Mouse (Mus musculus): ENCODE results near the gene Car2.

Gene Car2

DNA sequence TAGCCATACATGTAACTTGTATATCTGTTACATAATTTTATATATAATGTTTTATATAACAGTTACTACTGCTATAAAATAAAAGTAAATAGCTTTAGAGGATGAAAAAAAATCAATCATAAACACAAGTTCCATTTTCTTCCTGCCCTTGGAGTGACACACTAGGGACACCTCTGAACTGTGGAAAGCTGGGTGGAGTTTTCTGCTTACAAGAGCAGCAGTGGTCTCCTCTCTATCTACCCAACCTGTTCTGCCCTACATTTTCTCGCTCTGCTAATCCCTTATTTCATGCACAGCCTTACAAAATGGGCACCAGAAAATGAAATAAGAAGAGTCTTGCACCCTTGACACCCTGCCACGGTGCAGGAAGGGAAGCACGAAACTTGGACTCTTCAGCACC, 6.8 kb upstream of the Car2 start:
- no peak for DNase-seq

DNA sequence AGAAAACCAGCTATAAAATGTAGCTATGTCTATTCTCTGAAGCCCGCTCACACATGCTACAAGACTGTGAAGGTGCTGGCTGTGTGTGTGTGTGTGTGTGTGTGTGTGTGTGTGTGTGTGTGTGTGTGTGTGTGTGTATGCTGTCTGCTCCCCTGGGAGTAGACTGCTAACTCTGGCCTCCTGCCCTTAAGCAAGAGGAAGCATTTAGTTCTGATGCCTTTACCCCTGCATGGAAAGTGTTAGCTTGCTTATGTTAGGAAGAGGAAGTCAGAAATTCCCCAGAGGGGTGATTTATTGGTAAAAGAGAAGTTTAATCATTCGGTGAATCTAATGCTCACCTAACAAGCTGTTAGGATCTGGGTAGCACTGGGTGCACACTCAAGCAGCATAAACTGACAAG, 5.8 kb upstream of the Car2 start:
- DNase-seq: no peak

DNA sequence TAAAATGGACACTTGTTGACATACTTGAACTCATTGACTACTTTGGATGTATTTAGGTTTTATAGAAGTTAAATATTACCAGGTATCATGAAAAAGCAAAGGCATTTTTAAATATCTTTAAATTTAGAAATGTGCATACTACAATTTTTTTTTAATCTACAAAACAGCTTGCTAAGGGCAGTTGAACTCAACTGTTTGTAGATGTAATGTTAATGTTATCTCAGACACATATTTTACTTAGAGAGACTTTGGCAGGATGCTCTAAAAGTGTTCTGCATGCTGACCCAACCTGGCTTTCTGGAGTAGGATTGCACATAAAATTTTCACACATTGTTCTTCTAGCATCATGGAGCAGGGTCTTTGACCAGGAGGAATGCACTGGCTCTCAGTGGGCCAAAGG, 4.1 kb upstream of the Car2 start:
- DNase-seq: no peak

DNA sequence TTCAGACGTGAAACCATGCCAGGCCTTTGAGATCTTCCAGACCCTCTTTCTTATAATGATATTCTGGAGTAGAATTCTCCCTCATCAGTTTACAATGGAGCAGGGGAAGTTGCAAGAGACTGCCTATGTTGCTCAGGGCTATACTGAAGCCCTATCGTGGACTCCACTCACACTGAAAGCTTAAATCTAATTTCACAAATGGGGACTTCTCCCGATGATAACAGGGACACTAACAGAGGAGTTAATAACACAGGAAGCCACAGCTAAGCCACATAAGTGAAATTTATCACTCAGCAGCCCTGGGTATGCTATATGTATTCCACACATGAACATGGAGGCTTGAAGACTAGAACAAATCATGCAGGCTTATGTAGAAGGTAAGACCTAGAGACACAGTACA, 3.3 kb upstream of the Car2 start:
- no peak for DNase-seq

DNA sequence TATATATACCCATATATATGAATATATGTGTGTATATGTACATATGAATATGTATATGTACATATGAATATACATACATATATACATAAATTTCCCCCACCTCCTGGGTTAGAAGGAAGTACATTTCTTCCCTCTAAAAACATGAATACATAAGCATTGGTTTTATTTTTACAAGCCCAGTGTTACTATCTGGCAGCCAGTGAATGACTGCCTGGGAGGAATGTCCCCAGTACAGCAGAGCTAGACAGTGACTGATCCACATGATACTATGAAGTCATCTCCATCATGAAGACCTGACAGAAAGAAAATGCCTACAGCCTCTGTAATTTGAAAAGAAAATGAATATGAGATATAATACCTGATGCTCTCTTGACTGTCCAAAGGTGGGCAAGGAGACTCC, 1.2 kb upstream of the Car2 start:
- DNase-seq: no peak

GRCm38 (mm10) chr3:14887134-14887666, 1.1 kb downstream of the Car2 start:
- DNase-seq: no peak

DNA sequence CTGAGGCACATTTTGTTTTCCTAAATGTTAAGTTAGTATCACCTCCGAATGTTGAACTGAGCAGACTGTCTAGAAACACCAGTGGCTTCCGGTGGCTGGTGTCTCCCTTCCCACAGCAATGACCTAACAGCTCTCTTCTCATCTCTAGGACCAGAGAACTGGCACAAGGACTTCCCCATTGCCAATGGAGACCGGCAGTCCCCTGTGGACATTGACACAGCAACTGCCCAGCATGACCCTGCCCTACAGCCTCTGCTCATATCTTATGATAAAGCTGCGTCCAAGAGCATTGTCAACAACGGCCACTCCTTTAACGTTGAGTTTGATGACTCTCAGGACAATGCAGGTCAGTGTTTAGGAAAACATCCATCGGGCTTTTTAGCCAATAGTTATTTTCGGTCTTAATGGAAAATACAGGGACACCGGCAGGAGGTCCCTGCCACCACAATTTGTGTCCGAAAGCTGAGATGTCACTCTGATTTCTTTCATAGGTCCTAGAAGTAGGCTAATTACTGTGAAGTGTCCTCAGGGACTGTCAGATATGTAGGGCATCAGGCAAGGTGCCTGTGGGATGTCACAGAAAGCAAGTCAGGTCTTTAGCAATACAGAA, 1.7 kb downstream of the Car2 start:
- peak; percentile 24 for DNase-seq

GRCm38 (mm10) chr3:14888549-14888948, 2.5 kb downstream of the Car2 start:
- no peak for DNase-seq

DNA sequence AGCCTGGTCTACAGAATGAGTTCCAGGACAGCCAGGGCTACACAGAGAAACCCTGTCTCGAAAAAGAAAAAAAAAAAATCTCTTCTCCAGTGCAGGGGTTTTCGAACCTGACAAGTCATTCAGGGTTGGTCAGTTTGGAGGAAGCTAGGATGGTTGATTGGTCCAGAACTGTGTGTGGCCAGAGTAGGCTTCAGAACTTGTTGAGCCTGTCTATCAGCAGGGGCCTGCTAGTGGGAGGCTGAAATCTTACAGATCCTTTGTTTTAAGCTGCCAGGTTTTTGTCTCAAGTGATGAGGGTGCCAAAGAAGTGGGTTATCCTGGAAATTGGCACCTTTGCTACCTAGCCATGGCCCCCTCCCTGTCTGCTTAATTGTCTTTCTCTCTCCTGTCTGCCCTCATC, 3.0 kb downstream of the Car2 start:
- DNase-seq: no peak

GRCm38 (mm10) chr3:14889716-14890409, 3.8 kb downstream of the Car2 start:
- no peak for DNase-seq

DNA sequence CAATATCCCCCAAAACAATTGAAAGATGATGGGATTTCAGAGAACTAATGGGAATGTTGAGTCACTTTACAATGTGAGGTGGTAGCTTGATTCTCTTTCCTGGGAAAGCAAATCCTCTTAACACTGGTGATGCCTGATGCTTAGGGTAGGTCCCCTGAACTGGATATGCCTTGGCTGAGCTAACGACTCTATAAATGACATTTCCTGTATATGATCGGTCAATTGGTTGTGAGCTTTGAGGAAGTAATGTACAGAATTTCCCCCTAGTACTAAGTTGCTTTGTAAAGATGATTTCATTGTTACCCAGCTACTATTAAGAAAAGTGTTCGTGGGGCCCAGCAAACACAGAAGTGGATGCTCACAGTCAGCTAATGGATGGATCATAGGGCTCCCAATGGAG, 6.9 kb downstream of the Car2 start:
- DNase-seq: no peak

GRCm38 (mm10) chr3:14893700-14894099, 7.6 kb downstream of the Car2 start:
- no peak for DNase-seq

DNA sequence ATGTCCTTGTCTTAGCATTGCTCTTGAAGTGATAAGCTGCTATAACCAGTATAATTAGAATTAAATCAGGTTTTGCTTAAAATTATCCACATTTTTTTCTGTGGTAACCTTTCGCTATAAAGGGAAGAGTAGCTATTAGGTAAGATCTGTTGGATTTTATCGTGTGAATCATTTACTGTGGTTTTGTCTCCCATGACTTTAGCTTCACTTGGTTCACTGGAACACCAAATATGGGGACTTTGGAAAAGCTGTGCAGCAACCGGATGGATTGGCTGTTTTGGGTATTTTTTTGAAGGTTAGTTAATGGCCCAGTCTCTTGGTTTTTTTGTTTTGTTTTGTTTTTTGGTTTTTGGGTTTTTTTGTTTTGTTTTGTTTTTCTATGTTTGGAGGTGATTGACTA, 9.3 kb downstream of the Car2 start:
- DNase-seq: no peak

DNA sequence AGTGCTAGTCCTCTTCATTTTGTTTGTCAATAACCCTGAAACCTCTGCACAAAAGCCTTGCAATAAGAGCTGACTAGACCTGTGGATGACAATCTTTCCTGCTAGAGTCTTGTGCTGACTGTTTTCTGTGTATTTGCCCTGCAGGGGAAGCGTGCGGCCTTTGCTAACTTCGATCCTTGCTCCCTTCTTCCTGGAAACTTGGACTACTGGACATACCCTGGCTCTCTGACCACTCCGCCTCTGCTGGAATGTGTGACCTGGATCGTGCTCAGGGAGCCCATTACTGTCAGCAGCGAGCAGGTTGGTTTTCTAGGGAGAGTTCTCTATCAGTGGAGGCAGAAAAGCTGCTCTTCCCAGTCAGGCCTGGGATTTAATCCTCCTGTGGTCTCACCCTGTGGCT, 11.7 kb downstream of the Car2 start:
- no peak for DNase-seq

DNA sequence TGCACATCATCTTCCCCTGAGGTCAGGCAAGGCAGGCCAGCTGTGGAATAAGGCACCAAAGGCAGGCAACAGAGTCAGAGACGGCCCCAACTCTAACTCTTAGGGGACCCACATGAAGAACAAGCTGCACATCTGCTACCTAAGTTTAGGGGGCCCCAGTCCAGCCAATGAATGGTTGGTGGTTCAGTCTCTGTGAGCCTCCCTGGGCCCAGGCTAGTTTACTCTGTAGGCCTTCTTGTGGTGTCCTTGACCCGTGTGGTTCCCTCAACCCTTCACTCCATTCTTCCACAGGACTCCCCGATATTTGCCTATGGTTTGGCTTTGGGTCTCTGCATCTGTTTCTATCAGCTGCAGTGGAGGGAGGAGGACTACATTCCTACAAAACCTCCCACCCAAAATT, 17.3 kb downstream of the Car2 start:
- DNase-seq: no peak

GRCm38 (mm10) chr3:14904165-14904564, 18.1 kb downstream of the Car2 start:
- DNase-seq: no peak

DNA sequence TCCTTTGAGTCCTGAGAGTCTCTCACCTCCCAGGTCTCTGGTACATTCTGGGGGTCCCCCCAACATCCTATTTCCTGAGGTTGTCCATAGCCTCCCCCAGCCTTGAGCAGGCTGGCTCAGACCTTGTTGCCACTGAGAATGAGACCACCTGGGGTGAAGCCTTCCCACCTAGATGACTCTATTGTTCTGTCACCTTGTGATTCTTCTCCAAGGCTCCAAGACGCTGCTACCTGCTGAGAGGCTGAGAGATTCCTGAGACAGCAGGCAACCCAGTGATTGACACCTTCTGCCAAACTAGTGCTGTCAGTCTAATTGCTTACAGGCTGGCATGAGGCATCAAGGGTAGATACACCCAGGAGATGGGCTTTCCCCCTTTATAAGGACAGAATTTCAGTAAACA, 21.2 kb downstream of the Car2 start:
- no peak for DNase-seq

DNA sequence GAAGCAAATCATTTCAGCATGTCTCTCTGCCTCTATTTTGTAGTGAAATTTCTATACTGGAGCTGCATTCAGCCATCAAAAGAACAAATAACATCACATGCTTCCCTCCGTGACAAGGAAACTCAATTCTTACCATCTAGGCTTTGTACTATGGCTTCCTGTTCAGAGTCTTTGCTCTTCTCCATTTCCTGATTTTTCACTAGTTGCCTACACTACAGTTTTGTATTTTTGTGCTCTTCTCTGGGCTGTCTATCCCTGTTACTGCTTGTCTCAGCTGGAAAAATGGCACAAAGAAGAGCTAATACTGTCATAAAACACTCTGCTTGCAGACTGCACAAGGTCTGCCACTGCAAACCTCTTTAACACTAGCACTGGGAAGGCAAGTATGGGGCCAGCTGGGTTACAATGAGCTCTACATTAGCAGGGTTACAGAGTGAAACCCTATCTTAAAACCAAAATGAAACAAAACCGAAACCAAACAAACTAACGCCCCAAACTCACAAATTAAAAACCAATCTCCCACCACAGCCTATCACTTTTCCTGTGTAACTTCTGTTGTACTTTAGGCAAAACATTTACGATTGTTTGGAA, 26.0 kb downstream of the Car2 start:
- no peak for DNase-seq

- no peak for DNase-seq
Observed at GRCm38 (mm10) chr3:14913774-14914173, 27.7 kb downstream of the Car2 start.

- no peak for DNase-seq
Observed at GRCm38 (mm10) chr3:14915355-14915754, 29.3 kb downstream of the Car2 start.

GRCm38 (mm10) chr3:14917261-14917660, 31.2 kb downstream of the Car2 start:
- no peak for DNase-seq

GRCm38 (mm10) chr3:14944706-14945105, 58.6 kb downstream of the Car2 start:
- DNase-seq: no peak

- no peak for DNase-seq
Observed at GRCm38 (mm10) chr3:14945627-14946026, 59.6 kb downstream of the Car2 start.

DNA sequence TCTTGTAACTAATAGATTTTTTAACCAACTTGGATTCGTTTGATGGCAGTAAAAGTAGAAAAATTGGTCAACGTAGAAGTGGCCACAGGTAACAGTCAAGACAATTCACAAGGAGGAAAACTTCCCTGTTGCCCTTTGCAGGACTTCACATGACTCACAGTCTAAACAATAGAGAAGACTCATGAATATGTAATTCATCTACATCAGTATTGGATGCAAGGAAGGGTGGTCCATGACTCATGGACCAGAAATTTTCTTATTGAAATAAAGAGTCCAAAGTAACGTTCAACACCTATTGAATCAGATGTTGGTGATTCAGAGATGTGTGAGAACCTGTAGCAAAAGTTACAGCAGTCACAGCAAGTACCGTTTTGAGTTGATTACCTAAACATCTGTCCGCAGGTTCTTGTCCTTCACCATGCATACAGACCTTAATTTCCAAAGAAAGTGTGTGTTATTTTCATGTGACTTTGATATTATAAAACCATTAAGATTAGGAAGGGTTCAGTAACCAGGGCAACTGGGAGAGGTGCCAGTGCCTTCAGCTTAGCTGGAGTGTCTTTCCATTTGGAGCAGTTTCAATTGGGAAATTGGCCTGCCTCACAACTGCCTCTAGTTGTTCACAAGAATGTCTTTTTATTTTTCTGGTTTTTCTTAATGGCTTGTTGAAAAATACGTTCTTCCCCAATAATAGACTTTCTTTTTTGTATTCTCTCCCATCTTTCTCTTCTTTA, 62.2 kb downstream of the Car2 start:
- peak; percentile 73 for DNase-seq
